Mouse (Mus musculus): ENCODE results near the gene Ehd4. TPM values are rescaled to one million over a fixed set of nuclear protein-coding genes. Genes with fewer than 3 reads are reported as not detected.

The Ehd4 gene
- polyA plus RNA-seq, 1 experiment = 6.4 TPM

DNA sequence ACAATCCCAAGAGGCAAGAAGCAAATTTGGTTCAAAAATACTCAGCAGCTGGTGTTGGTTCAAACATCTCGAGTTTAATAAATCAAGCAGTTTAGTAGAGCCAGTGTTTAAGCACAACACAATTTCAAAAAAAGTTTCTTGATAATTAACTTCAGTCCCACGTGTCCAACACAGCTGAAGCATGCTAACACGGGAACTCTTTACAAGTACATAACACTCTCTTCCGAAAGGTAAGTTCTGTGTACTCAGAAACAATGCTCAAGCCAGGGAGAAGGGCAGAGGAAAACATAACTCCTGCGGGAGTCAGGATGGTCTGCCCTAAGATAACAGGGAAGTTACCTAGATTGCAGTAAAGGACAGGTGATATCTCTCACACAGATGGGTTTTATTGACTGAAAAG lies 12.1 kb downstream of the Ehd4 start:
- no peak for DNase-seq (ENCODE audit: low read depth)
- TF ChIP-seq POLR2A (IDR thresholded peaks at IDR 0.05; ENCODE audit: borderline replicate concordance, extremely low read depth, insufficient read depth, insufficient read length, poor library complexity, severe bottlenecking) = no peak
- no peak for TF ChIP-seq CTCF (IDR thresholded peaks at IDR 0.05; ENCODE audit: borderline replicate concordance, extremely low read depth, insufficient read depth, insufficient read length)

- TF ChIP-seq CTCF (IDR thresholded peaks at IDR 0.05; ENCODE audit: borderline replicate concordance, extremely low read depth, insufficient read depth, insufficient read length) (no peak), POLR2A (IDR thresholded peaks at IDR 0.05; ENCODE audit: borderline replicate concordance, extremely low read depth, insufficient read depth, insufficient read length, poor library complexity, severe bottlenecking) (no peak)
- DNase-seq (ENCODE audit: low read depth) = no peak
Measured at GRCm38 (mm10) chr2:120141671-120142070, 12.7 kb downstream of the Ehd4 start.

- TF ChIP-seq CTCF (IDR thresholded peaks at IDR 0.05; ENCODE audit: borderline replicate concordance, extremely low read depth, insufficient read depth, insufficient read length) (no peak), POLR2A (IDR thresholded peaks at IDR 0.05; ENCODE audit: borderline replicate concordance, extremely low read depth, insufficient read depth, insufficient read length, poor library complexity, severe bottlenecking) (no peak)
- no peak for DNase-seq (ENCODE audit: low read depth)
Measured at GRCm38 (mm10) chr2:120140326-120140725, 14.1 kb downstream of the Ehd4 start.

DNA sequence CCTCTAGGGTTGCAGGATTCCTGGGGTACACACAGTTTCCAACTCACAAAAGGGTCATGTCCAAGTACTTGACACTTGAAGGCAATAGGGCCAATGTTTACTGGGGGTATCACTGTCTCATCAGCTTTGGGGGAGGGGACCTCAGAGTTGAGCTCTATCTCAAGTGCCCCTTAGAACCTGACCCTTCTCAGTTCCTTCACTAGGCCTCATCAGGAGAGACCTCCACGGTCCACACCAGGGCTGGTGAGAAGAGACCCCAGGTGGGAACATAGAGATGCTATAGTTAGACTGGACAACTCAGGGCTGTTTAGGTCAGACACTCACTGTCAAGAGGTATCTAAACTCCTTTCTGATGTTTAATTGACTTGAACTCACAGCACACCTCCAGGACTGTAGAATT lies 15.3 kb downstream of the Ehd4 start:
- TF ChIP-seq CTCF (IDR thresholded peaks at IDR 0.05; ENCODE audit: borderline replicate concordance, extremely low read depth, insufficient read depth, insufficient read length) (no peak), POLR2A (IDR thresholded peaks at IDR 0.05; ENCODE audit: borderline replicate concordance, extremely low read depth, insufficient read depth, insufficient read length, poor library complexity, severe bottlenecking) (no peak)
- DNase-seq (ENCODE audit: low read depth) = no peak

DNA sequence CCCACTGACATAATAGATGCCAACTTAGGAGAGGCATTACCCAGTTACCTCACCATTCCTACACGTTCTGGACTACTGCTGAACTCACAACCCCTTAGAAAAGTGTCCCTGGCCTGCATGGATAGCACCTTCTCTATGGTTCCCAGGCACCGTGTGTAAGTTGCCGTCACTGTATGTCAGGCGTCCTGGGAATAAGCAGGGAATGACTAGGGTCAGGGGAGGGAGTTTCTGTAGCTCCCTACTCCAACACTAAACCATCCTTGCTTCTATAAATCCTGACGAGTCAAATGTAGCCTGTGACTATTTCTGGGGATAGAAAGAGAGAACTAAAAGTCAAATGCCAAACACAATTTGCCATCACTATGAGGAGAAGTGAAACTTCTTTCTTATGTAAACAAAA lies 17.1 kb downstream of the Ehd4 start:
- no peak for TF ChIP-seq CTCF (IDR thresholded peaks at IDR 0.05; ENCODE audit: borderline replicate concordance, extremely low read depth, insufficient read depth, insufficient read length)
- TF ChIP-seq POLR2A (IDR thresholded peaks at IDR 0.05; ENCODE audit: borderline replicate concordance, extremely low read depth, insufficient read depth, insufficient read length, poor library complexity, severe bottlenecking) = no peak
- no peak for DNase-seq (ENCODE audit: low read depth)

GRCm38 (mm10) chr2:120134453-120135075 lies 19.8 kb downstream of the Ehd4 start:
- DNase-seq (ENCODE audit: low read depth) = no peak

DNA sequence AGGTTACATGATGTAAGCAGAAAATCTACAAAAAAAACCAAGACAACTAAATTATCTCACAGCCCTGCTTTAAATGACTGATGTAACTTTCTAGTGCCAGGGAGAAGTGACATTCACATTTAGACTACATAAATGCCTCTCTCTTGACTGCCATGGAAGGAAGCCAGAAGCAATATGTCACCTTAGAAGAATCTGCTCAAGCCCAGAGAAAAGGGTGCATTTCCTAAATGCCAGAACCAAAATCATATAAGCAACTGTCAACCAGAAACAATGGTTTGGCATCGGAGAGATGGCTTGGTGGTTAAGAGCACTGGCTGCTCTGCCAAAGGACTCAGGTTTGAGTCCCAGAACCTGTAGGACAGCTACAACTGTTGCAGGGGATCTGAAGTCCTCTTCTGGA lies 22.5 kb downstream of the Ehd4 start:
- DNase-seq (ENCODE audit: low read depth) = no peak
- TF ChIP-seq POLR2A (IDR thresholded peaks at IDR 0.05; ENCODE audit: borderline replicate concordance, extremely low read depth, insufficient read depth, insufficient read length, poor library complexity, severe bottlenecking) (no peak), CTCF (IDR thresholded peaks at IDR 0.05; ENCODE audit: borderline replicate concordance, extremely low read depth, insufficient read depth, insufficient read length) (no peak)

More at GRCm38 (mm10) chr2:120134453-120135075, 19.8 kb downstream of the Ehd4 start:
- TF ChIP-seq POLR2A (IDR thresholded peaks at IDR 0.05; ENCODE audit: borderline replicate concordance, extremely low read depth, insufficient read depth, insufficient read length, poor library complexity, severe bottlenecking) = no peak
- no peak for TF ChIP-seq CTCF (IDR thresholded peaks at IDR 0.05; ENCODE audit: borderline replicate concordance, extremely low read depth, insufficient read depth, insufficient read length)

GRCm38 (mm10) chr2:120129252-120129908 lies 25.0 kb downstream of the Ehd4 start:
- DNase-seq (ENCODE audit: low read depth) = no peak
- TF ChIP-seq CTCF (IDR thresholded peaks at IDR 0.05; ENCODE audit: borderline replicate concordance, extremely low read depth, insufficient read depth, insufficient read length) (no peak), POLR2A (IDR thresholded peaks at IDR 0.05; ENCODE audit: borderline replicate concordance, extremely low read depth, insufficient read depth, insufficient read length, poor library complexity, severe bottlenecking) (no peak)

DNA sequence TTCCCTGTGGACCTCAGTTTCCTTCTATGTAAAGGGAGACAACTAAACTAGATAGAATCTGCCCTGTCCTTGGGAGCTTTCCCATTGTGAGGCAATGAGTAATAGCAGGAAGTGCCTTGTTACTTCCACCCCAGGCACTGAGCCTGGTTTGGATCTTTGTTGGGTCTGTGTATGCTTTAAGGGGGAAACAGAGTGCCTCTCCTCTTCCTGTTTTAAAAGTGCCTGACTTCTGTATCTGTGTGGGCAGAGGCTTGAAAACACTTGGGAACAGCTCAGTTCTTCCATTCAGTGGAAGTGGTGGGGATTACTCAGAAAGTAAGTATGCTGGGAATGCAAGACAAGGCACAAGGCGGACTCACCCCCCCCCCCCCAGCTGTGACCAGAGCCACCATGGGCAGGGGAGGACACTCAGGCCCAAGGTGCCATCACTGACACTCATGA lies 25.8 kb downstream of the Ehd4 start:
- no peak for DNase-seq (ENCODE audit: low read depth)
- TF ChIP-seq CTCF (IDR thresholded peaks at IDR 0.05; ENCODE audit: borderline replicate concordance, extremely low read depth, insufficient read depth, insufficient read length) (no peak), POLR2A (IDR thresholded peaks at IDR 0.05; ENCODE audit: borderline replicate concordance, extremely low read depth, insufficient read depth, insufficient read length, poor library complexity, severe bottlenecking) (no peak)

- no peak for DNase-seq (ENCODE audit: low read depth)
- TF ChIP-seq CTCF (IDR thresholded peaks at IDR 0.05; ENCODE audit: borderline replicate concordance, extremely low read depth, insufficient read depth, insufficient read length) (no peak), POLR2A (IDR thresholded peaks at IDR 0.05; ENCODE audit: borderline replicate concordance, extremely low read depth, insufficient read depth, insufficient read length, poor library complexity, severe bottlenecking) (no peak)
Measured at GRCm38 (mm10) chr2:120128011-120128410, 26.4 kb downstream of the Ehd4 start.

DNA sequence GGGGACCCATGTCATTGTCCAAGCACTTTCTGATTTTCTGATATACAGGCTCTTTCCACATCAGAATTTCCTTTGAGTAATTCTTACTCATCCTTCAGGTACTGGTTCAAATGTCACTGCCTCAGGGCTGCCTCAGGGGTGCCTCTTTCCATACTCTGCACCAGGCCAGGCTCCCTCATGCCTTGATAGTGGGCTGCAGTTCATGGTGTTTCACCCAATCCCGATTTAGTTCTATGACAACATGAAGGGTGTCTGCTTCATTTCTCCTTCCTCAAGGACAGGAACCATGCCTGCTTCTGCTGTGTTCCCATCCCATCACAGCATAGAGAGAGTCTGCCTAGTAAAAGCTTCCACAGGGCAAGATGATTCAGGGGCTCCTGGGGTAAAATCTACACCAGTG lies 27.5 kb downstream of the Ehd4 start:
- no peak for DNase-seq (ENCODE audit: low read depth)
- TF ChIP-seq CTCF (IDR thresholded peaks at IDR 0.05; ENCODE audit: borderline replicate concordance, extremely low read depth, insufficient read depth, insufficient read length) (no peak), POLR2A (IDR thresholded peaks at IDR 0.05; ENCODE audit: borderline replicate concordance, extremely low read depth, insufficient read depth, insufficient read length, poor library complexity, severe bottlenecking) (no peak)

DNA sequence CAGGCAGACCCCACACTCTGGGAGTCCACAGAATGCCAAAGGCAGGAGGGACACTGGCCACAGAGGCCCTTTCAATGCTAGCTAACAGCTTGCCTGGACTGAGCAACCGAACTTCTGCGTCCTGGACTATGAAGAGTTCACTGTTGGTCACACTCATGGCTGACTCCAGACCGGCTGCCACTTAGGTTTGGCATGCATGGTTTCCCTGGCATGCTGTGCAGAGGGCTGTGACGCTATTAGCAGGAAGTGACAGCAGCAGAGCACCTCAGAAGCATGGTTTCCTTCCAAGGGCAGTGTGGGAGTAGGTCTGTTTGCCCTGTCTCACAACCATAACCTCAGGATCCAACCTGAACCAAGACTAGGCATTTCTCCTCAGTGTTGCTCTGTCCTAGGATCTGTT lies 28.0 kb downstream of the Ehd4 start:
- no peak for DNase-seq (ENCODE audit: low read depth)
- TF ChIP-seq POLR2A (IDR thresholded peaks at IDR 0.05; ENCODE audit: borderline replicate concordance, extremely low read depth, insufficient read depth, insufficient read length, poor library complexity, severe bottlenecking) (no peak), CTCF (IDR thresholded peaks at IDR 0.05; ENCODE audit: borderline replicate concordance, extremely low read depth, insufficient read depth, insufficient read length) (no peak)
